Mouse (Mus musculus) hindbrain, embryonic 10.5 days (tissue): ENCODE measurements around the gene Pik3c2g. TPM values are rescaled to one million over a fixed set of nuclear protein-coding genes. Genes with fewer than 3 reads are reported as not detected.

Source experiments
- DNase-seq: peaks from one replicate; pipeline ENCODE4 v3.0.0-alpha.2; 2017; ENCODE audit warnings: low spot score
- H3K27ac ChIP-seq: fragments of 300-500 bp; sonication (generic); 2 replicates; pipeline ENCODE4 v1.5.1; 2016; ENCODE audit warnings: mild to moderate bottlenecking, moderate library complexity
- H3K27me3 ChIP-seq: fragments of 300-500 bp; sonication (generic); 2 replicates; pipeline ENCODE4 v1.6.1; 2016; ENCODE audit warnings: mild to moderate bottlenecking; ENCODE audit not compliant: poor library complexity, insufficient read depth, severe bottlenecking
- H3K36me3 ChIP-seq: fragments of 300-500 bp; sonication (generic); 2 replicates; pipeline ENCODE4 v1.6.1; 2016; ENCODE audit warnings: mild to moderate bottlenecking, moderate library complexity
- H3K4me1 ChIP-seq: fragments of 300-500 bp; sonication (generic); replicated peaks from 2 replicates; pipeline ENCODE4 v1.6.1; 2016; ENCODE audit warnings: mild to moderate bottlenecking
- H3K4me3 ChIP-seq: fragments of 300-500 bp; sonication (generic); 2 replicates; pipeline ENCODE4 v1.5.1; 2016; ENCODE audit warnings: mild to moderate bottlenecking, moderate library complexity
- H3K9me3 ChIP-seq: fragments of 300-500 bp; sonication (generic); 2 replicates; pipeline ENCODE4 v1.6.1; 2016; ENCODE audit warnings: mild to moderate bottlenecking, moderate library complexity
- WGBS: fragments of 180-500 bp; shearing (Covaris S2); methylation state at CpG from one replicate; pipeline ENCODE4 v1.1.7; 2016; 5-methylcytosine and 5-hydroxymethylcytosine counted together
- polyA plus RNA-seq: library from polyadenylated mRNA; unstranded; fragments of >200 nt; fragmentation: Nextera tagmentation; extraction: Ambion mirVana; gene quantifications from 2 replicates; pipeline ENCODE4 v1.2.1, GENCODE M21; 2016

The Pik3c2g gene
- polyA plus RNA-seq, 1 experiment from 2014 or later: 0.33 TPM

DNA sequence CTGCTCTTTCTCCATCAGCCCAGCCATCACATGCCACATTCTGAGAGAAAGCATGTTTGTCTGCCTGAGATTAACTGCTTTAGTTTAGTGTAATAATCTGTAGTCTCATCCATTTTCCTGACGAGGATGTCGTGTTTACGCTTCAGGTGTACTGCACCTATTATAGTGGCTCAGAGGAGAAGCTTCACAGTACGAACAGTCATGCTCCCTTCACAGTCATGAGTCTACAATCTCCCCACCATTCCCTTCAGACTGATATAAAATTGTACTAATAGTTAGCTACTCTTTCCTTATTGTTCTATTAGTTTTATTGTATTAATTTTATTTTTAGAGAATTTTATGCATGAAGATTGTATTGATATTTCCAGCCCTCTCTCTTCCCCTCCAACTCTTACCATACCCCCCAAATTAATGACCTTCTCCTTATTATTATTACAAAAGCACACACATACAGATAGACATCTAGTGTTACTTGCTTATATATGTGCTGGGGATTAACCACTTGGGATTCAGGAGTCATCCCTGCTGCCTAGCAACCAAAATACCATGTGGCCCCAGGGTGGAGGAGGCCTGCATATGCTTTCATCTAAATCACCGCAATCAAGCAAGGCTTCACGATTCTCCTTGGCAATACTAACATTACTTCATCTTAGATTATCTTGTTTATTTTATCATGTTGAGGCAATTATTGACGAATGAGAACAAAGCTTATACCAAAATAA lies 159.9 kb downstream of the Pik3c2g start:
- Histone ChIP-seq H3K36me3 (no peaks in the 10 kb centered on the region), H3K4me1 (0 out of 2 replicates have a peak, but pooled peaks cover 3% of the 10 kb centered on the region), H3K9me3 (no peaks in the 10 kb centered on the region), H3K27me3 (no peaks in the 10 kb centered on the region), H3K4me3 (no peak overlapping the region), H3K27ac (no peak overlapping the region)
- no peak for DNase-seq
- whole genome bisulfite sequencing: 86% methylated on average over 7 of the region's 7 CpGs

DNA sequence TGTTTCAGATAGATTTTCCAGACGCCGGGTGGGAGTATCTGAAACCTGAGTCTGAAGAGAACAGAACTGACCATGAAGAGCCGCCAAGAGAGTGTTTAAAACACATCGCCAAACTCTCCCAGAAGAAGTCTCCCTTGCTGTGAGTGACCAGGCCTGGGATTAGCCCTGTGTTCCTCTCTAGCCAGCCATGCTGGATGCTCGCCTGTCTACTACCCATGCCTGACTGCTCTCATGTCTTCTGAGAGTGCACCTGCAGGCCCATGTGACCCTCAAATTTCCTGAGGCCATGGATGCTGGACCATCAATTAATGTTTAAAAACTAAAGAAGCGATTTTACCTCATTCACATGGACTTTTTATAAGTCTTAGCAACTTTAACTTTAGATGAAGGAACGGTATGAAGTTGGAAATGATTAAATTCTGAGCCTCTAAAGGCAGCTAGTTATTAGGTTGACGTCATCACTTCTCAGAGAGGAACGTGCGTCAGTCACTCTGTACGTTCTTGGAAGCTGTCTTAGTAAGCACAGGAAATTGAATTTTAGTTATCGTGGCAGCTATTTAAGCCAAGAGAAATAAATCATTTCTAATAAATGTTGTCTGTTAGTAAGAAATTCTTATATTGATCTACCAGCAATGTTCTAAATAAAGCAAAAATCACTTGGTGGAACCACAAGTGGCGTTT lies 161.2 kb downstream of the Pik3c2g start:
- Histone ChIP-seq H3K4me1 (0 out of 2 replicates have a peak, but pooled peaks cover 3% of the 10 kb centered on the region), H3K9me3 (no peaks in the 10 kb centered on the region), H3K4me3 (no peak overlapping the region), H3K27ac (no peak overlapping the region), H3K36me3 (no peaks in the 10 kb centered on the region), H3K27me3 (no peaks in the 10 kb centered on the region)
- 91% methylated on average over 13 of the region's 13 CpGs for WGBS
- DNase-seq: no peak

DNA sequence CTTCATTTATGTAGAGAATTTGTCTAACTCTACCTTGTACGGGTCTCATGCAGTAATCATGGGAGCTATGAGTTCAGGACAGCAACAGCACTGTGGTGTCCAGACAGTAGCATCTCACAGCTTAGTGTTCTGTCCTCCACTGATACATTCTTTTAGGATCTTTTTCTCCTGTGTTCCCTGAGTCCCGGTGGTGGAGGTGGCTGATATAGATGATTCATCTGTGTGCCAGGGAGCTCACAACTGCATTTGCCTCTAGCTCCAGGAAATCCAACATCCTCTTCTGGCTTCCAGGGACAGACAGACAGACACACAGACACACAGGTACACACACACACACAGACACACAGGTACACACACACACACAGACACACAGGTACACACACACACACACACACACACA lies 163.6 kb downstream of the Pik3c2g start:
- WGBS: 85% methylated on average over 2 of the region's 2 CpGs
- DNase-seq: no peak
- 0 out of 2 replicates have a peak, but pooled peaks cover 3% of the 10 kb centered on the region for H3K4me1 ChIP-seq
- H3K4me3 ChIP-seq: no peak overlapping the region
- no peaks in the 10 kb centered on the region for H3K36me3 ChIP-seq
- no peak overlapping the region for H3K27ac ChIP-seq
- H3K9me3 ChIP-seq: no peaks in the 10 kb centered on the region
- no peaks in the 10 kb centered on the region for H3K27me3 ChIP-seq

DNA sequence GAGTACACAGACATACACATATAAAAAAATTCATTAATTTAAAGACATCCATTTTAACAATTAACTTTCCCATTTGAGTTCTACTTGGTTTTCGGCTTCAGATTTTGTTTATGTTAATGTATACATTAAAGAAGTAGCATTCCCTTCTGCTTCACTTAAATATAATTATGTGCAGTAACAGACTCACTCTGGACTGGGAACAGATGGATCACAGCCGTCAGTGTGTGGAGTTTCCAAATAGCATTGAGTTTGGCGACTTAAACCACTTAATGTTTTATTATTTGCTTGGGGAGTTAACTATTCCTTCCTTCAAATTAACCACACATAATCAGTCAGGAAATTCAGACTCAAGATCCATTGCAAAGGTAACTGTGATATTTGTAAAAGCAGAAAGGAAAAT lies 164.0 kb downstream of the Pik3c2g start:
- Histone ChIP-seq H3K27me3 (no peaks in the 10 kb centered on the region), H3K27ac (no peak overlapping the region), H3K4me1 (0 out of 2 replicates have a peak, but pooled peaks cover 3% of the 10 kb centered on the region), H3K4me3 (no peak overlapping the region), H3K9me3 (no peaks in the 10 kb centered on the region), H3K36me3 (no peaks in the 10 kb centered on the region)
- DNase-seq: no peak
- WGBS: 87% methylated on average over 3 of the region's 3 CpGs

DNA sequence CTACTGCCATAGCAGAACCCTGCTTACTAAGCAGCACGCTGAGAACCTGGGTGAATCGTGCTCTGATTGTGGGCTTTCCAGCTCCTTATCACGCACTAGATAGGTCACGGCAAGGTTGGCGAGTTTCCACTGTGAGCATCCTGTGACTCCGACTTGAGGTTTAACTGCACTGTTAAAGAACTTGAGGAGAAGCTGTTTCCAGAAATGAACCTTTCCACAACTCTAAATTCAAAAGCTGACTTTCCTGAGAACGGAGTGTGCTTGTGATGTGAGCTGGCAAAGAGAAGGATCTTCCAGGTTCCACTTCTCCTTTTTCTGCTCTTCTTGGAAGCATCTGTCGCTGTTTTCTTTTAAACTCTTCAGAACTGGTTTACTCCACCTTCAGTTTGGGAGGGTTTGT lies 170.9 kb downstream of the Pik3c2g start:
- no peak for DNase-seq
- Histone ChIP-seq H3K9me3 (no peaks in the 10 kb centered on the region), H3K27me3 (no peaks in the 10 kb centered on the region), H3K4me3 (no peak overlapping the region), H3K4me1 (peaks cover 9% of the 10 kb centered on the region; the same call in 1 of the 2 replicates), H3K27ac (no peak overlapping the region), H3K36me3 (no peaks in the 10 kb centered on the region)
- 90% methylated on average over 8 of the region's 8 CpGs for WGBS

DNA sequence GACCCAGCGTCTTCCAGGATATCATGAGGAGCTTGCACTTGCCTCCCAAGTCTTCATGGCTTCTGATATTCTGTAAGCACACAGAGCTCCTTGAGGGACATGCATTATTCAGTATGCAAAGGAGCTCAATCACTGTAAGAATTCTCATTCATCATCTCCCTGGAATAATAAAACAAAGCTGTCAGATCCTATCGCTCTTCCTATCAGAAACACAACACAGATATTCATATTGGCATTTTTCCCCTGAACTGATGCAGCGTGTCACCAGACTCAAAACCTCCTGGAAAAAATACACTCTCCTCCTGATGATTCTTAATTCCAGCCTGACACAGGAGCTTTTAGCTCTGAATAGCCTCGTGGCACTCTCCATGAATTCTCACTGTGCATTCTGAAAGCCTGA lies 174.0 kb downstream of the Pik3c2g start:
- Histone ChIP-seq H3K27me3 (no peaks in the 10 kb centered on the region), H3K9me3 (no peaks in the 10 kb centered on the region), H3K4me3 (no peak overlapping the region), H3K4me1 (peaks cover 9% of the 10 kb centered on the region; the same call in 1 of the 2 replicates), H3K27ac (no peak overlapping the region), H3K36me3 (no peaks in the 10 kb centered on the region)
- no peak for DNase-seq
- WGBS: 52% methylated on average over 4 of the region's 4 CpGs

DNA sequence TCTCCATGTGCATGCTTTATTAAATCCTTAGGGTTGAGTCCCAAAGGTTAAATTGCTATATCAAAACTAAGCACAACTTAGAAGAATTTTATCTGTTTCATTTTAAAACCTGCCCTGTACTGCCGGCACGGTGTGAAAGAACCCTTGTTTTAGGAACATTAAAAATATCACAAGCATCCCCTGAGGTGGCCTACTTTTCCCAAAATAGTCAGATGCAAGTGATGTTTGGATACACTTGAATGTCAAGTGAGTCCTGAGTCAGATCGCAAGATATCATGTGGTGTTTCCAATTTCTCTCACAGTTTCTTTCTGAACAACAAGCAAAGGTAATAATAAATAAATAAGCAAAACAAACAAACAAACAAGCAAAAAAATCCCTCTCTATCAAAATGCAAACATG lies 177.4 kb downstream of the Pik3c2g start:
- Histone ChIP-seq H3K27ac (no peak overlapping the region), H3K9me3 (no peaks in the 10 kb centered on the region), H3K4me1 (peaks cover 9% of the 10 kb centered on the region; the same call in 1 of the 2 replicates), H3K36me3 (no peaks in the 10 kb centered on the region), H3K4me3 (no peak overlapping the region), H3K27me3 (no peaks in the 10 kb centered on the region)
- 88% methylated on average over 3 of the region's 3 CpGs for WGBS
- DNase-seq: no peak

DNA sequence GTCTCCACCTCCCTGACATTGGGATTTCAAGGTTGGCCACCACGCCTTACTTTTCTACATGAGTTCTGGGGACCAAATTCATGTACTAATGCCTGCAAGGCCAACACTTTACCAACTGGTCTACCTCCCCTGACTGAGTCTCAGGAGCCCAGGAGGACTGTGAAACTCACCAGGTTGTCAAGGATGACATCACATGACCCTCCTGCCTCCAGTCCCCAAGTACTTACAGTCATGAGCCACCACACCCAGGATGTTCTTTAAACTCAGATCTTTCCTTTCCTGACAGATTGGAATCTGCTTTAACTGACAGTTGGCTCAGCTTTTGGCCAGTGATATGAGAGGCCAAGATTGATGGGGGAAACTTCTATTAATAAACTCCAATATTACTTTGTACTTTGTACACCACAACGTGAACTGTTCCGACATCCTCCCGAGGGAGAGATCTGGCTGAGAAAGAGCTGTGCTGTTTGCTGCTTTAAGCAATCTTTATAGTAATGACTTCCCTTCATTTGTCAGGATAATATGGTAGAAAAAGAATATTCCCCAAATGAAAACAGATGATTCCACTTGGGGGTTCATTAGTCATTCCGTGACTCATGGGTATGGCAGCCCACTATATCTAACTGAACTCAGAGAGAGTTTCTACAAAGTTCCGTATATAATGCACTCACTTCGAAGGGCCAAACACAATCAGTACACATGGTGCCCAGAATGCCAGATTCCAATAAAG lies 182.9 kb downstream of the Pik3c2g start:
- H3K4me3 ChIP-seq: no peak overlapping the region
- DNase-seq: no peak
- 93% methylated on average over 7 of the region's 7 CpGs for WGBS
- no peaks in the 10 kb centered on the region for H3K4me1 ChIP-seq
- H3K27me3 ChIP-seq: no peaks in the 10 kb centered on the region
- no peak overlapping the region for H3K27ac ChIP-seq
- H3K9me3 ChIP-seq: no peaks in the 10 kb centered on the region
- H3K36me3 ChIP-seq: no peaks in the 10 kb centered on the region

DNA sequence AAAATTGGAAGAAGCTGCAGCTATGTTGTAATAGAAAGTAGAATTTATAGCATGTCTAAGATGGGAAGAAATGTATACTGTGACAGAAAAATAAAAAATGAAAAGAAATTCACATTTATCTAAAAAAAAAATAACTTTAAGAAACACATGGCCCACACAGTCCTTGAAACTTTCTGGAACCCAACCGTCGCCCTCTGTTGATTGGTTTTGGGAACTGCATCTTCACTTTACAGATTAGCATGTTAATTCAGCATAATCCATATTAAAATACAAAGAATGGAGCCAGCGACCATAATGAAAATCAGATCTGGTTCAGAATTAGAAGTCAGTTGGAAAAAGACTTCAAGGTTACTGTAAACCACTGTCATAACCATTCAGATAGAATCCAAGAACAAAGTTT lies 183.5 kb downstream of the Pik3c2g start:
- Histone ChIP-seq H3K27me3 (no peaks in the 10 kb centered on the region), H3K4me1 (no peaks in the 10 kb centered on the region), H3K9me3 (no peaks in the 10 kb centered on the region), H3K36me3 (no peaks in the 10 kb centered on the region), H3K27ac (no peak overlapping the region), H3K4me3 (no peak overlapping the region)
- WGBS: 44% methylated on average over 3 of the region's 3 CpGs
- no peak for DNase-seq

DNA sequence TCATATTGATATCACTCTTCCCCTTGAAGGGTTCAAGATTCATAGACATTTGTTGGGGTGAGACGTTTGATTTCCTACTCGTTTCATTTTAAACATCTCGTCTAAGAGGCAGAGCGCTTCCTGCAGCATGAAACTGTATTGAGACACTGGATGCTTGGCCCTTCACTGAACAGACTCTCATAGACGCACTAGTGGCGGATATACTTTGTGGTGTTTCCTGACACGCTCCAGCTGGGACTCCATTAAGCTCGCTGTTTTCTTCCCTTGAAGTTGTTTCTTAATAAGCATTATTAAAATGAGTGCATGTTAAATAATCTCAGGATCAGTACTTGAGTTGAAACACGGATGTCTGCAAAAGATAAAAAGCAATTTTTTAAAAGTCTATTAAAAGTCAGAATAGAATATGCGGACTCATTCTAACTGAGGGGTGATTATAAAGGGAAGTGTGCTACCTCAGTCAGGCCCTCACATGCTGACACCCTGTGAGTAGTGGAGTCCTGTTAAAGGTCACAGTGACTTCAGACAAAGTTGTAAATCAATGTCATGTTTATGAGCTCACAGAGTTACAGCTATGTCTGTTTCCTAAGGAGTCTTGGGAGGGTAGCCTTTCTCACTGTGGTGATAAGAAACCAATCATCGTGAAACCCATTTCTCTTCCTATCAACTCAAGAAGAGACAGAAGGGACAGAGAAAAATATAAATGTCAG lies 190.7 kb downstream of the Pik3c2g start:
- DNase-seq: no peak
- Histone ChIP-seq H3K27ac (no peak overlapping the region), H3K4me1 (no peaks in the 10 kb centered on the region), H3K4me3 (no peak overlapping the region), H3K9me3 (no peaks in the 10 kb centered on the region), H3K36me3 (no peaks in the 10 kb centered on the region), H3K27me3 (no peaks in the 10 kb centered on the region)
- 89% methylated on average over 11 of the region's 11 CpGs for WGBS

DNA sequence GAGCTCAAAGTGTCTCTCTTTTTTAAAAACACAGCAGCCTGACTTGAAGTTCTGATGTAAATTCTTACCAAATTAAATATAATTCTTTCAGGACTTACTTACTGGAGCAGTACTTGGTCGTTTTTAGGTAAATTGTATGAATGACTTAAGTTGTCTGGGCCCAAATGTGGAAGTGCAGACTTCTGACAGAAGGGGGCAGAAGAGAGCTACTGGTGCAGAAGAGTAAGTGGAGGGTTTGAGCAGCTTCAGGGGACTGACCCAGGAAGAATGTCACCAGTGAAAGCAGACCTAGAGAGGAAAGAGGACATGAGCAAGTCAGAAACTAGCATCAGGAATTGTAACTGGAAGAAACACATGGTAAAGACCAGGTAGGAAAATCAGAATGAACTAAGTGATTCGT lies 193.0 kb downstream of the Pik3c2g start:
- 77% methylated on average over 2 of the region's 2 CpGs for WGBS
- no peak for DNase-seq
- no peaks in the 10 kb centered on the region for H3K4me1 ChIP-seq

DNA sequence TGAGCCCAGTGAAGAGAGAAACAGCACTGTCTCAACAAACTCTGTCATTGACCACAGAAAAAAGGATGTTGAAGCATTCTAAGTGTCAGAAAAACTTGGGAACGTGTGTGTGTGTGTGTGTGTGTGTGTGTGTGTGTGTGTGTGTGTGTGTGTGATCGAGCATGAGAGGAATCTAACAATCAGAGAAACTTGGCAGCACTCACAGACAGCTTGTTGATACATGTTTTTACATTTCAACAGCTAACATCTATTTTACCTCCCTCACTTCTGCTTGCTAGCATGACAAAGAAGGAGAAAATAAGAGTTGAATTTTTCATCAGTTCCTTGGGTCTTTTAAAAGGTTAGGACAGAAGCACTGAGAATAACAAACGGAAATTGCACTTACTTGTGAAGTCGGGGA lies 202.5 kb downstream of the Pik3c2g start:
- no peaks in the 10 kb centered on the region for H3K27me3 ChIP-seq
- H3K4me1 ChIP-seq: no peaks in the 10 kb centered on the region
- WGBS: 77% methylated on average over 4 of the region's 4 CpGs
- DNase-seq: no peak
- H3K9me3 ChIP-seq: no peaks in the 10 kb centered on the region
- H3K4me3 ChIP-seq: no peak overlapping the region
- no peaks in the 10 kb centered on the region for H3K36me3 ChIP-seq
- H3K27ac ChIP-seq: no peak overlapping the region

More for the DNA sequence above, 193.0 kb downstream of the Pik3c2g start:
- Histone ChIP-seq H3K27me3 (no peaks in the 10 kb centered on the region), H3K27ac (no peak overlapping the region), H3K9me3 (no peaks in the 10 kb centered on the region), H3K4me3 (no peak overlapping the region), H3K36me3 (no peaks in the 10 kb centered on the region)
